Mouse (Mus musculus): ENCODE data around the gene Nos1ap.

Gene Nos1ap

DNA sequence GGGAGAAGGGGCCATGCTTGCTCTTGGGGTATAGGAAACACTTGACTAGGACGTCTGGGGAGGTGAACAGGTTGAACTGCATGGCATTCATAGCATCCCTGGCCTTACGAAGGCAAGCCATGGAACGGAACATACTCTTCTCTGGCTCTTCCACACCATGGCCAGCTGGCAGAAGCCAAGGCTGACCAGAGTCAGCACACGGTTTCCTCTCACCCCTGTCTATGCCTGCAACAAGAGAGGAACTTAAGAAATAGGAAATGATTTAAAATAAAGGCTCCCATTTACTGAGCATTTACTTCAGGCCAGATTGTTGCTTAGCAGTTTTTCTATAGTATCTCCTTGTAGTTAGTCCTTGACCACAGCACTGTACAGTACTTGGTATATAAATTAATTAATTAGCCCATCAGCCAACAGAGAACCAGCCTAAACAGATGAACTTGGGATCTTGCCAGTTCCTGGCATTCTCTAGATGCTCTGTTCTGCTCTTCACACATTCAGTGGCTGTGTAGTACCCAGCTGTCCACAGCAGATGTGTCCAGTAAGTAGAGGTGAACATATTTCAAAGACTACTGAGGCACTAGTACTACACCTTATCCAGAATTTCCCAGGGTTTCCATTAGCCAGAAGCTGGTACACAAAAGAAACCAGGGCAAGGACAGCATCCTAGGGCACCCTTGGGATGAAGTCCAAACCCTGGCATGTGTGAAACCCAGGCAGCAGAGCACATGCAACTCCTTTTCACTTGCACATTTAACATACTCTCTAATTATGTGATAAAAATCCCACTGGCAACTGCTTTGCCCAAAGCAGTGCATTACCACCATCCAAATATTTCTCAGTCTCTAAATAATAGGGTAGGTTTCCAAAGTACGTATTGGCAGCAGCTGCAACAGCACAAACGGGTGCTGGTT, 123.3 kb downstream of the Nos1ap start:
- in situ Hi-C loops (cut with MseI, MboI): no loop called here

DNA sequence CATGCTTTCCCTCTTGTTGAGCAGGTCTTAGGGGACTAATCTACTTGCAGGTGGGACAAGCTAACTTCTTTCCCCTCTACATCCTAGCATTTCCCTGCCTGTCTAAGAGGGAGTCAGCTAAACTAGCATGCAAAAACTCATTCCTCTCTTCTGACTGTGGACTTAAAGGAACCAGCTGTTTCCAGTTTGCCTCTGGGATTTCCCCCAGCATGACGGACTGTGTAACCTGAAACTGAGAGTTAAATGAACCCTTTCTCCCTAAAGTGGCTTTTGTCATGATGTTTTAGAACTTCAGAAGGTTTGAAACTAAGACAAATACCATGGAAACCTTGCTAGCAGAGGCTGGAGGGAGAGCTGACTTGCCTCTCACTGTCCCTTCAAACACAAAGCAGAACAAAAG, 127.5 kb downstream of the Nos1ap start:
- in situ Hi-C loops (cut with MseI, MboI): no loop called here

DNA sequence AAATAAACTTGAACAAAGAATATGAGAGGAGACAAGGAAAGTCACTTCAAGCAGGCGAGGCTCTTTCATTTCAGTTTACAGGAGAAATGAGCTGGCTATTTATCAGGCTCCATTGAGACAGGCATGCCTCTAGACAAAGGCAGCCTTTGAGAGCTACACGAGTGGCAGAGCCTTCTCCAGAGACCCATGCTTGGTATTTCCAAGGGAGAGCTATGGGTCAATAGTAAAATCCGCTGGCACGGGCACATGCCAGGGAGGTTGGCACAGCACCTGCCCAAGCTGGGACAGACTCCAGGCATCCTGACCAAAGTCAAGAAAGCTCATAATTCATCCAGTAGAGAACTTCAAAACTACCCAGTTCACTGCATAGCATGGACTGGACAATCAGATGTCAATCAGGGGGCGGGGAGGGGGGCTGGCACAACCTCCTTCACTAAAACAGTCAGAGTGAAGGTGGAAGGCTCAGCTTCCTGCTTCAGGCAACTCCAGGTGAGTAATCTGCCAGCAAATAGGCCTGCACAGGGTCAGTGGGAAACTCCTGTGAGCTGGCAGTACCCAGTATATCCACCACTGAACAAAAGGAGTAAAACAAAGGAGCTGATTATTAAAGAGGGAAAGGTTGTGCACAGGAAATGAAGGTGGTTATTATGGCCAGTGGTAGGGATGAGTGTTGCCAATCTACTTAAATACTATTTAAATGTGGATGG, 129.6 kb downstream of the Nos1ap start:
- in situ Hi-C loops (cut with MseI, MboI): no loop called here

DNA sequence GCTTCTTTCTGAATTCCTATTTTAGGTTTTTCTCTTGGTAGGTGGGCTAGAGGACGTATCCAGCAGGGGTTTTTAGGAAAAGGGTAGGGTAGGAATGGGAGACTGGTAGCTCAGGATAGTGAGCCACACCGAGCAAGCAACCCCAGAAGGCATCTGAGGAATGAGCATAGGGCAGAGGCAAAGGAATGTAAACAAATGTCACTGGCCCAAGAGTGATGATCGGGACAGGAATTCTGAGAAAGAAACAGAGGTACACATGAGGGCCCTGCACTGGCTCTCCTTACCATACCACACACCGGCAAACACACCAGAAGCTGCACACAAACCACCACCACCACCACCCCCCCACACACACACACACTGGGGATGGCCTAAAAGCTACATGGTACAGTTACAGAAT, 132.0 kb downstream of the Nos1ap start:
- in situ Hi-C loops (cut with MseI, MboI): no loop called here

DNA sequence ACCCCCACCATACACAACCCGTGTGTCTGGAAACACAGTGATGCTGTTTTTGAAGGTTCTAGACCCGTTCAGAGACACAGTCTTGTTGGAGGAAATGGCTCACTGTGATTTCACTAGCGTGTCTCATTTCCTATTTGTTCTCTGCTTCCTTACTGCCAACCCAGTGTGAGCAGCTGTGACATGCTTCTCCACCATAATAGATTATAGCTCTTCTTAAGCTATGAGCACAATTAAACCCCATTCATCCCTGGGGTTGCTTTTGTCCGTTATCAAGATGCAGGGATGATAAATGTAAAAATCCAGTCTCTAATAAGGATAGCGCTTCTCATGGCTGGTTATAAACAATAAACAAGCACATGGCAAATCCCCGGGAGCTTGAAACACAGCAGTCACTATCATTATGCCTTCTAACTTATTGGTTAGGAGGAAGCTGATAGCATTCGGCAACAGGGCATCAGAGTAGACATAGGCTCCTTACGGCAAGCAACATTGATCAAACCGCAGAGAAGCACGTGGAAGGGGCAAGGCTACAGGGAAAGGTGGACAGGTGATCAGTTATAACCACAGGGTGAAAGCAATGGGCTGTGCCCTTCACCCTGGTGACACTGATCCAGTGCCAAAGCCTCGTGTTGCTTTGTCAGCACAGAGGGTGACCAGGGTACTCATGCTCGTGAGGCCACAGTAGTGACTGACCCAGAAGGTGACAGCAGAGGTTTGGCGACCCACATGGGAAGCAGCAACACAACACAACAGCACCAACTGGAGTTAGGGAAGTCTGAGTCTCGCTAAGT, 133.6 kb downstream of the Nos1ap start:
- in situ Hi-C loops (cut with MseI, MboI): no loop called here

DNA sequence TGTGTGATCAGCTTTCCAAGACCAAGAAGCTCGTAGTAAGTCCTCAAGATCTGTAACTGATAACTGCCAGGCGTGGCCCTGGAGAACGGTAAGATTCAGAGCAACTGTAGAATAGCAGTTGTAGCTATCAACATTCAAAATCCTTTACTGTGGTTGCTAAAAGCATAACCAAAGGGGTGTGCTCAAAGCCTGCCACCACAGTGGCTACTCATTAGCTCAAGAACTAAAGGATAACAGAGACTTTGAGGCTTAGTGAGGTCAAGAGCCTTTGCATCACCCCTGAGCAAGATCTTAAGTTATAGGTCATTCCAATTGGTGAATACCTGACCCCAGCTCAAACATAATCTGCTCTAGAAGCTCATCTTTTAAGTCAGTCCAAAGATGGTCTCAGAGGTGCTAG, 134.3 kb downstream of the Nos1ap start:
- in situ Hi-C loops (cut with MseI, MboI): no loop called here

DNA sequence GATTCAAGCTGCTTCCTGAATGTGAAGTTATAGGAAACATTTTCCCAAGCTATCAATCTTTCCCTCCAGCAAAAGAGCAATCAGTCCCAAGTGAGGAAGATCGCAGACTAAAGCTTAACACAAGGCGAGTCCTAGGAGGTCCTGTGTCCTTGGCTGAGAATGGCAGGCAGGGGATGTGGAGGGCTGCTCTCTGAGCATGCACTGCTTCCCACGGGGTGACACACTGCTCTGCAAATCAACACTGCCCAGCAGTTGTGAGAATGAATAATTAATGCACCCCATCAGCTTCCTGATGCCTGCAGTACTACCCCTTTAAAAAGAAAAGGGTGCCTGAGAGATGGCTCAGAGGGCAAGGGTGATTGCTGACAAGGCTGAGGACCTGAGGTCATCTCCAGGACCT, 136.2 kb downstream of the Nos1ap start:
- in situ Hi-C loops (cut with MseI, MboI): no loop called here

DNA sequence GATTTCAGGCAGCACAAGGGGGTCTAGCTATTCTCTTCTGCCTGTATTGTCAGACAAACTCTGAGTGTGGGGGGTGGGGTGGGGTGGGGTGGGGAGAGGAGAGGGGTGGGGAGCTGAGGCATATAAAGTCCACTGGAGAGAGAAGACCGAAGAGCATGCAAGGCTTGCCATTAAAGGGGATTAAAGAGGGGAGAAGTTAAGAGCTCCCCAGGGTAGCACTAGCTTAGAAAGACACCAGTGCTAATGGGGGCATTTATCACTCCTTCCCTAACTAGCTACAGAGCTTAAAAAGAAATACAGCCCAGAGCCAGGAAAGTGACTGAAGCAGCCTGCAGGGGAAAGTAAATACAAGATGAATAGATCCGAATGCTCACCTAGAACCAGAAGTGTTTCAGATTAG, 141.4 kb downstream of the Nos1ap start:
- in situ Hi-C loops (cut with MseI, MboI): no loop called here

DNA sequence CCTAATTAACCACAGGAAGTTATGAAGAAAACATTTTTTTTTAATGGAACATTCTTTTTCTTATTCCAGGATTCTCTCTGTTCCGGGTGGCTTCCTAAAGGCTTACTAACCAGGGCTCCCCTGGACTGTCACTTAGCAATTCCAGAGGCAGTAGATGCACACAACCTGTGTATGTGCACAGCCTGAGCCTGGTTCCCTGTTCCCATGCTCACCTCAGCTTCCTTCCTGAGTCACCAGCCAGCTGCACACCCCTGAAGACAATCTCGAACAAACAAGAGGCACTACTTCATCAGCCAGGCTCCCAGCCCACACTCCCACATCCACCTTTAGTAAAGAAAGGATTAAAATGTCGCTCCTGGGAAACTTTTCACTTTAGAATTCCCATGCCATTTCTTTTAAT, 144.2 kb downstream of the Nos1ap start:
- in situ Hi-C loops (cut with MseI, MboI): no loop called here

DNA sequence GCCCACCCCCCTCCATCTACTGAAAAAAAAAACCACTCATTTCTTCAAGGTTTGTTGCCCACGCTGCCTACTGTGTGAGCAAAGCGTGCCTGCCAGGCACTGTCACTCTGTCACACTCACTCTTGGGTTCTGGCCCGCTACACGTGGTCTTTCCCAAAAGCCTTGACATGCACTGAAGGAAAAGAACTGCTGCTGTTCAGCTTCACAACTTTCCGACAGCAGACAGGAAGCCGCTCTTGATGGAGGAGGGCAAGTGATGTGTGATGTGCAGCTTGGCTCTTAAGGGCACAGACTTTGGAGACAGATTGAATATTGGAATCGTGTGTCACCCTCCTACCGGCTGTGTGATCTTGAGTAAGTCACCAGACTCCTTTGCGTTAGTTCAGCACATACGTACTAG, 149.3 kb downstream of the Nos1ap start:
- in situ Hi-C loops (cut with MseI, MboI): no loop called here

DNA sequence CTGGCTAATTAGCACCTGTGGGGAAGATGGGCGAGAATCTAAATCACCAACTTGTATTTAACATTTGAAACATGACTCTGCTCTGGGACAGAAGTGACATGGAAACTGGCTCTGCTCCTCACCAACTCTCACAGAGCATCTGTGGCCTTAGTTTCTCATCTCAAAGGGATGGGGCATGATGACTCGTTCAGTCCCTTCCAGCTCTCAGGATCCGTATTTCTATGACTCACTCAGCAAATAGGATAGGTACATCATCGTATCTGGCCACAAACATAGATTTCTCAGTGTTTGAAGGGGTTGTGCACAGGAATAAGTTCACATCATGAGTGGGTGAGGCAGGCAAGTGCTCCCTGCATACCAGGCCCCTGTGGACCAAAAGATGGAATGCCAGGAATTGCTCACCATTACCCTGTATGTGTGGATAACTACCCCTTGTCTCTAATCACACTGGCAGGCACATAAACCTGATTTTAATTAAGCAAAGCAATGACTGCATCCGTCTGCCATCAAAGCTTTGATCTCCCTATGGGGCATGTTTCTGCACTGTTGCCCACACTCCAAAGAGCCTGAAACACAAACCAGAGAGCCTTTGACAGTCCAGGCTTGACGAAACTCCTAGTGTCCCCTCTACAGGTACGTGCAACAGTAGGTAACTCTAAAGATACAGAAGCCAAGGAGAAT, 151.1 kb downstream of the Nos1ap start:
- in situ Hi-C loops (cut with MseI, MboI): no loop called here

DNA sequence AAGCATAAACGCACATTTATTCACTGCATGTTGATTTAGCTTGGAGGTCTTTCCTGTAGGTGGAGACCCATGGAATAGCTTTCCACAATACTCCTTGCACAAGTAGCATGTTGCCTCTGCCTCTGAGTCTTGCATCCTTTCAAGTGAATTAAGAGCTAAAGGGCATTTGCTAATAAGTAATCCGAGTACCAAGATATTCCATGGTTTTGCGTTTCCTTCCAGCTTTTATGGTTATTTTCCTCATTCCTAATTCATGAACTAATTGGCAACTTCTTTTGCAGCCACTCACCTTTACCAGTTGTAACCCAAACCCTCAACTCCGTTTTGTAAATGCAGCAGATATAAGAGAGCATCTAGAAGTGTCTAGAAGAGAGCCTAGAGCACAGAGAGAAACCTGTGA, 155.5 kb downstream of the Nos1ap start:
- in situ Hi-C loops (cut with MseI, MboI): no loop called here

DNA sequence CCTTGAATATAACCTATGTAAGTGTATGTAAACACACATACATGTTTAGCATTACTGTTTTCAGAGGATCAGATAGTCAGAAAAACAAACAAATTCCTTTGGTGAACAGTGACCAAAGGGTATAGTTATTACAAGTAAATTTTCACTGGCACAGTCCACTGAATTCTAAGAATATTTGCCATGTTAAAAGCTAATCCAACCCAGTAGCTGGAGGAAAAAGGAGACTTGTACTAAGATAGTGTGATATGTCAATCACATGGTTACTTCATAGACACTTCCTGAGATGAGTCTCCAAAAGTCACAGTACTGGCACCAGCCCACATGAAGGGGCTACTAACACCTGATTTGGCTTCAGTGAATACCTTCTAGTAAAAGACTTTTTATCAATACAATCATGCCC, 156.0 kb downstream of the Nos1ap start:
- in situ Hi-C loops (cut with MseI, MboI): no loop called here

DNA sequence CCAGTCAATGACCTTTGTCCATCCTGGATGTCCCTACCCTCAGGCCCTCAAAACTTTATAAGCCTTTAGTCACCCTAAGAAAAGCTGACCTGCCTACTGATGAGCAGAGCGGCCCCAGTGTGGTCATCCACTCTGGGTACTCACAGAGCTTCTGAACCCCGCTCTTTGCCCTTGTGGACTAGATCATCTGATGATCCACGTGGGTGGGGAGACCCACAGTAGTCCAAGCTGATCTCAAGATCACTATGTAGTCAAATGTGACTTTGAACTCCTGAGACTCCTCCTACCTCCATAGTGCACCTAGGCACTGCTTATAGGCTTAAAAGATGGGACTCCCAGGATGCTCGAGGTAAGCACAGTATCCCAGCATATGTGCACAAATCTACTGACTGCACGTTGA, 157.4 kb downstream of the Nos1ap start:
- in situ Hi-C loops (cut with MseI, MboI): no loop called here

DNA sequence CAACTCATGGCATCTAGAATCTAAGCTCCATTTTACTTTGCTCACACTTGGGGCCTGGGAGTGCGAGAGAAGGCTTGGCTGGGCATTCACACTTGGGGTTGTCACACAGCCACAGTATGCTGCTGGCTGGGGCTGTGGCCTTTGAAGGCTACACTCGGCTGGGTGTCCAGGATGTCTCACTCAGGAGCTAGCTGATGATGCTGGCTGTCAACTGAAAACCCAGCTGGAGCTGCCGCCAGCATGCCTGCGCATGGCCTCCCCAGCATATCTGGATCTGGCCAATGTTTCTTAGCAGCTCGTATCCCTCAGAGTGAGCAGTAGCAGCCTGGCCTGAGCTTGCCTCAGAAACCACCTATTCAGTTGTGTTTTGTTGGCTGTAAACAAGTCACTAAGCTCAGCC, 158.3 kb downstream of the Nos1ap start:
- in situ Hi-C loops (cut with MseI, MboI): no loop called here

DNA sequence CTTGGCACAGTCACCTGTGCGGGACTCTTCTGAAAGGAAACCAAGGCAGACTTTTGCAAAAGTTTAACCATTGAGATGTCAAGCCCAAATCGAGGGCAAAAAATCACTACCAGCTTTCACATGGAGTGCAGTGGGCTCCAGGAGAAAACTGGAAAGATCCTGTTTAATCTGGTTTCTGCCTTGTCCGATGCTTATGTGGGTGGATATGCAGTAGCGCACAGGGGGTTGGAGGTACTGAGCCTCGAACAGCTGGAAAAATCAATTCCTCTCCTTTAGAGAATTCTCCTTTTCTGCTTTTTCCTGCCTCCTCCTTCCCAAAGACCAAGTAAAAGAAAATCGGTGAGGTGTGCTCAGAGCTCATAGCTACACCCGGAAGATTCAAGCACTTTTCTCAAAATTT, 159.0 kb downstream of the Nos1ap start:
- in situ Hi-C loops (cut with MseI, MboI): no loop called here

DNA sequence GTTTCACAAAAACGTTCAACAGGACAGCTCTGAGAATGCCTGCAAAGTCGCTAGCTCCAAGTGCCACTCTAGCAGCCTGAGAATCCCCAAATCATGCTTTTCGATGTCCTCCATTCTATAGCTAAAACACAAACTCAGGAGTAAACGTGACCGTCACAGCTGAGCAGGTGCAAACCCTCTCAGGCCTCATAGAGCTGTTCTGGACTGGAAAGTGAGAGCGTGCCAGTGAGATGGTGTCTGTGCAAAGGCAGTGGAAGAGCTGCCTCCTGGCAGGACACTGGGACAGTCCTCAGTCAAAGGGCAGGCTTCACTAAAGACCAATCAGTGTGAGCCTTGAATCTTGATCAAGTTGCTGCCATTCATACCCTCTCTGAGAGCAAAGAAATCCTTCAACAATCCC, 160.0 kb downstream of the Nos1ap start:
- in situ Hi-C loops (cut with MseI, MboI): no loop called here

DNA sequence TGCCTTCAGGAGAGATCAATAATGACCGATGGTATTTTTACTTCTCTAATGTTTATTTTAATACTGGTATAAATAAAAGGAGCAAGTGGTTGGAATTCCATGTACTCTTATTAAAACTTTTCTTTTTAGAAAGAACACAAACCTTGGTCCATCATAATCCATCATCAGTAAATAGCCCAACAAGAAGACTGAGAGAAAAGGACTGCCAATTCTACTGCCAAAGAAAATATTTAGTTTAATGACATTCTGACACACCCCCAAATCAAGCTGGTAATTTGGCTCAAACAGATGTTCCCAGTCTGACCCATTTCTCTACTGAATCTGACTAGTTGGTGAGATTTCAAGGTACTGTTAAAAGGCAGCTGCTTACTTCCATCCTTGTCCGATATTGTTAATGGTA, 161.5 kb downstream of the Nos1ap start:
- in situ Hi-C loops (cut with MseI, MboI): no loop called here

DNA sequence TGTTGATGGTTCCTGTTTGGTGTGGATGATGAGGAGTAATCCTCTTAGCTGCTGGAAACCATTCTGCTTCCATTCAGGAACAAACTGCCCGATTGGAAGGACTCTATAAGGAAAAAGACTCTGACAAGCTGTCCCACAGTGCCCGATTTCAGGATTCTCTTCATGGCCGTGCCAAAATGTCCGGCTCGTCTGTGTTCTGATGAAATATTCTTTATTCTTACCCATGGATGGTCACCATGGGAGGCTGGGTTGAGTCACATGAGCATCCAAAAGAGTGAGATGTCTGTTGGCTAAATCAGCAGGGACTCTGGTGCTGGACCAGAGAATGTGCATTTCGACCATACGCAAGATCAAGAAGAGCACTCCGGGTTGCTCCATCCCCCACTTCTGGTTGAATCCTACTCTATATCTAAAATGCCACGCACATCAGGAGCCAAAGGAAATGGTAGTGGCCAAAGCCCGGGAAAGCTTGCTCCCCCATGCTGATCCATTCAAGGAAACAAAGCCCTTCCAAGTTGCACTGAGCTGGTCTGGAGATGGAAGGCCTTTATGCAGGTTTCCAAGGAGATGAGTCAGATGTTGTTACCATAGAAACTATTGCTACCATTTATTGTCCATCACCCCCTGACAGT, 165.3 kb downstream of the Nos1ap start:
- in situ Hi-C loops (cut with MseI, MboI): no loop called here

DNA sequence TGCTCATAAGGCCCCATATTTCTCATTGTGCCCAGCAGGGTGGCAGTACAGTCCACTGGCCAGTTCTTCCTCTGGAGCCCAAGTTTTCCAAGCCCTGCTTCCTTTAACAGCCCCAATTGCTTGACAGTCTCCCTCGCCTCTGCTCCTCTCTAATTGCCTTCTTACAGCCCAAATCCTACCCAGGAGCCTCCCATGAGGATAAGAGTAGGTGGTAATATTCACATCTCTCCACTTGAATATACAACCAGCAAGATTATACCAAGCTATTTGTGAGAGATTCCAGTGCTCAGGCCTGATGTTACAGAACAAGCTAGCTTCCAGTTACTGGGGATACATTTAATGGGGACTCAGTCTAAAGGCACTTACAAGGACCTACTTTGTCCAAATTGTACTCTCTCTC, 166.6 kb downstream of the Nos1ap start:
- in situ Hi-C loops (cut with MseI, MboI): no loop called here

DNA sequence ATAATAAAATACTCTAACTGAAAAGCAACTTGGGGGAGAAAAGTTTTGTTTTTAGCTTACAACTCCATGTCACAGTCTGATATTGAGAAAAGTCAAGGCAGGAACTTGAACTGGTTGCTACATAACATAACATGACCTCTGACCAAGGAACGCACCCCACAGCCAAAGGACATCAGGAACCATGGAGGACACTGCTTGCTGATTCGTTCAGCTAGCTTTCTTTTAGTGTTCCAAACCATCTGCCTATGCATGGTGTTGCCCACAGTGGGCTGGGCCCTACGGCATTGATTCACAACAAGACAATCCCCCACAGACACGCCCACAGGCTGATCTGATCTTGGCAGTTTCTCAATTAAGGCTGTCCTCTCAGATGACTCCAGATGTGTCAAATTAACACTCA, 167.5 kb downstream of the Nos1ap start:
- in situ Hi-C loops (cut with MseI, MboI): no loop called here

All from mouse trophoblast stem cell (cell line).